Mouse (Mus musculus): ENCODE measurements at regions not wholly inside any gene's neighbourhood (a gene's known extent, or its start where the extent isn't known, plus 50 kb on each side); places are given as distances from the start of the nearest gene placed in this dataset.

DNA sequence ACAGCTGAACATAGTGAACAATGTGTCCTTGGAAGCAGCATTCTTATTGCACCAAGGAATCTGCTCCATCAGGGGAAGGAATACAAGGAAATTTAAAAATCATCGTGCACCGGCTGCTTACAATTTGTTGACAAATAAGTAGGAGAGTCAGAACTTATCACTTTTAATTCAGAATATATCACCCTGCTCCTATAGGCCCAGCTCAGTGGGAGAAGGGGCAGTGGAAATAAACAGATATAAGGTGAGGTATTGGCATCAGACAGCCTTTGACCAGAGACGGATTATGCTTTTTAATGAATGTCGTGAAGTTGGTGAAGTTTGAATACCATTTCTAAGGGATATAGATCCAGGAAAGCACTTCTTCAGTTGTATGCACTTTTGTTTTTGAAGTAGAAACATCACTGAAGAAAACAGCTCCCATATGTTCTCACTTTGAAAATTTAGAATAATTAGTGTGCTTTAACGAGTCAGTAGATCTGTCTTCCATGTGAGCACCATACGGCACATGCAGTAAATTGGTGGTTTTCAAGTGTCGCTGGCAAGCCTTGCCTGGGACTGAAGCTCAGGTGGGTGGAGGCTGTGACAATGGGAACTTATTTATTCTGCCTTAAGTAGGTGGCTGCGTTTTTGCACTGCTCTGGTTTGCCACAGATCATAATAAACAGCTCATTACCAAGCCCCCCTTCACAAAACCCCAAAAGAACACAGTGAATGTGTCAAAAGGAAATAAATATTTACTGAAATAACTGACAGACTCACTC is 176.1 kb upstream of the Clnk start:
- H3K27me3 ChIP-seq (ENCODE audit: control insufficient read depth, insufficient read depth, low read length, poor library complexity, severe bottlenecking), result no peaks in the 10 kb centered on the region
- H3K9ac ChIP-seq (ENCODE audit: low read depth, poor library complexity, severe bottlenecking), result no peak overlapping the region
- H3K27ac ChIP-seq (ENCODE audit: insufficient read depth, low read length), result no peak overlapping the region
- TF ChIP-seq EP300 (IDR thresholded peaks at IDR 0.05; ENCODE audit: insufficient read depth, low read depth, low read length) (no peak), POLR2A (IDR thresholded peaks at IDR 0.05; ENCODE audit: insufficient read depth, low read length) (no peak), CTCF (IDR thresholded peaks at IDR 0.05; ENCODE audit: low read depth, low read length) (no peak)
- H3K4me1 ChIP-seq (ENCODE audit: control insufficient read depth, insufficient read depth, low read length), result no peaks in the 10 kb centered on the region
- H3K9me3 ChIP-seq (replicated peaks; ENCODE audit: control insufficient read depth, insufficient read depth, low read length, poor library complexity, severe bottlenecking), result no peaks in the 10 kb centered on the region
- no peaks in the 10 kb centered on the region for H3K36me3 ChIP-seq (ENCODE audit: control insufficient read depth, insufficient read depth, low read length, poor library complexity, severe bottlenecking)
- no peak overlapping the region for H3K4me3 ChIP-seq (ENCODE audit: low read depth, low read length)

- no peaks in the 10 kb centered on the region for H3K4me1 ChIP-seq (ENCODE audit: control insufficient read depth, insufficient read depth, low read length)
- TF ChIP-seq POLR2A (IDR thresholded peaks at IDR 0.05; ENCODE audit: insufficient read depth, low read length), result no peak
- no peak for TF ChIP-seq CTCF (IDR thresholded peaks at IDR 0.05; ENCODE audit: low read depth, low read length)
- no peak for TF ChIP-seq EP300 (IDR thresholded peaks at IDR 0.05; ENCODE audit: insufficient read depth, low read depth, low read length)
- no peaks in the 10 kb centered on the region for H3K9me3 ChIP-seq (replicated peaks; ENCODE audit: control insufficient read depth, insufficient read depth, low read length, poor library complexity, severe bottlenecking)
- no peak overlapping the region for H3K27ac ChIP-seq (ENCODE audit: insufficient read depth, low read length)
- no peaks in the 10 kb centered on the region for H3K27me3 ChIP-seq (ENCODE audit: control insufficient read depth, insufficient read depth, low read length, poor library complexity, severe bottlenecking)
- no peaks in the 10 kb centered on the region for H3K36me3 ChIP-seq (ENCODE audit: control insufficient read depth, insufficient read depth, low read length, poor library complexity, severe bottlenecking)
- no peak overlapping the region for H3K9ac ChIP-seq (ENCODE audit: low read depth, poor library complexity, severe bottlenecking)
- no peak overlapping the region for H3K4me3 ChIP-seq (ENCODE audit: low read depth, low read length)
Measured at GRCm38 (mm10) chr5:39050512-39050911, 173.9 kb upstream of the Clnk start.

- TF ChIP-seq CTCF (IDR thresholded peaks at IDR 0.05; ENCODE audit: low read depth, low read length) (no peak), EP300 (IDR thresholded peaks at IDR 0.05; ENCODE audit: insufficient read depth, low read depth, low read length) (no peak), POLR2A (IDR thresholded peaks at IDR 0.05; ENCODE audit: insufficient read depth, low read length) (no peak)
- no peaks in the 10 kb centered on the region for H3K27me3 ChIP-seq (ENCODE audit: control insufficient read depth, insufficient read depth, low read length, poor library complexity, severe bottlenecking)
- no peak overlapping the region for H3K9ac ChIP-seq (ENCODE audit: low read depth, poor library complexity, severe bottlenecking)
- H3K36me3 ChIP-seq (ENCODE audit: control insufficient read depth, insufficient read depth, low read length, poor library complexity, severe bottlenecking), result no peaks in the 10 kb centered on the region
- no peaks in the 10 kb centered on the region for H3K4me1 ChIP-seq (ENCODE audit: control insufficient read depth, insufficient read depth, low read length)
- no peak overlapping the region for H3K27ac ChIP-seq (ENCODE audit: insufficient read depth, low read length)
- H3K9me3 ChIP-seq (replicated peaks; ENCODE audit: control insufficient read depth, insufficient read depth, low read length, poor library complexity, severe bottlenecking), result no peaks in the 10 kb centered on the region
- no peak overlapping the region for H3K4me3 ChIP-seq (ENCODE audit: low read depth, low read length)
Measured at GRCm38 (mm10) chr5:39049141-39049540, 172.5 kb upstream of the Clnk start.

- H3K27ac ChIP-seq (ENCODE audit: insufficient read depth, low read length), result no peak overlapping the region
- no peak for TF ChIP-seq EP300 (IDR thresholded peaks at IDR 0.05; ENCODE audit: insufficient read depth, low read depth, low read length)
- no peak for TF ChIP-seq CTCF (IDR thresholded peaks at IDR 0.05; ENCODE audit: low read depth, low read length)
- TF ChIP-seq POLR2A (IDR thresholded peaks at IDR 0.05; ENCODE audit: insufficient read depth, low read length), result no peak
- no peaks in the 10 kb centered on the region for H3K4me1 ChIP-seq (ENCODE audit: control insufficient read depth, insufficient read depth, low read length)
- H3K36me3 ChIP-seq (ENCODE audit: control insufficient read depth, insufficient read depth, low read length, poor library complexity, severe bottlenecking), result no peaks in the 10 kb centered on the region
- no peaks in the 10 kb centered on the region; the same call in 1 of the 2 replicates for H3K27me3 ChIP-seq (ENCODE audit: control insufficient read depth, insufficient read depth, low read length, poor library complexity, severe bottlenecking)
- no peak overlapping the region for H3K9ac ChIP-seq (ENCODE audit: low read depth, poor library complexity, severe bottlenecking)
- H3K4me3 ChIP-seq (ENCODE audit: low read depth, low read length), result no peak overlapping the region
- no peaks in the 10 kb centered on the region for H3K9me3 ChIP-seq (replicated peaks; ENCODE audit: control insufficient read depth, insufficient read depth, low read length, poor library complexity, severe bottlenecking)
Measured at GRCm38 (mm10) chr5:39040467-39040866, 163.9 kb upstream of the Clnk start.

- Histone ChIP-seq H3K4me1 (ENCODE audit: control insufficient read depth, insufficient read depth, low read length) (no peaks in the 10 kb centered on the region), H3K36me3 (ENCODE audit: control insufficient read depth, insufficient read depth, low read length, poor library complexity, severe bottlenecking) (no peaks in the 10 kb centered on the region), H3K4me3 (ENCODE audit: low read depth, low read length) (no peak overlapping the region), H3K9ac (ENCODE audit: low read depth, poor library complexity, severe bottlenecking) (no peak overlapping the region), H3K27ac (ENCODE audit: insufficient read depth, low read length) (no peak overlapping the region), H3K9me3 (replicated peaks; ENCODE audit: control insufficient read depth, insufficient read depth, low read length, poor library complexity, severe bottlenecking) (no peaks in the 10 kb centered on the region; the same call in 1 of the 2 replicates), H3K27me3 (ENCODE audit: control insufficient read depth, insufficient read depth, low read length, poor library complexity, severe bottlenecking) (no peaks in the 10 kb centered on the region)
- no peak for TF ChIP-seq CTCF (IDR thresholded peaks at IDR 0.05; ENCODE audit: low read depth, low read length)
- no peak for TF ChIP-seq EP300 (IDR thresholded peaks at IDR 0.05; ENCODE audit: insufficient read depth, low read depth, low read length)
- TF ChIP-seq POLR2A (IDR thresholded peaks at IDR 0.05; ENCODE audit: insufficient read depth, low read length), result no peak
Measured at GRCm38 (mm10) chr5:39023241-39023640, 146.6 kb upstream of the Clnk start.

DNA sequence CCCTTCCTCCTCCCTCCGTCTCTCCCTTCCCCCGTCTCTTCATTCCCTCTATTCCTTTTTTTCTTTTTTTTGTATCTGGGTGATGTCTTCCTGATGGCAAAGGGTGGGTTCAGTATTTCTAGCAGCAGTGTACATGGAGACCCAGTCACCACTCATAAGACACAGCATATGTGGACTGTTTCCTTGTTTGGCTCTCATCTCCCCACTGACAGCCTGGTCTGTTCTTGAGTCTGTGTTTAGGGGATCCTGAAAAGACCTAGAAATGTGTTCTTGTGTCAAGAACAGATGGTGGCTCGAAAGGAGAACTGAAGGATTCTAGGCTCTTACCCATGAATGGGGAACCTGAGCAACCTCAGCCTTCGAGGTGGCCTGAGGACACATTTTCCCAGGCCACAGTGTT is 124.0 kb upstream of the Clnk start:
- H3K9ac ChIP-seq (ENCODE audit: low read depth, poor library complexity, severe bottlenecking), result no peak overlapping the region
- TF ChIP-seq CTCF (IDR thresholded peaks at IDR 0.05; ENCODE audit: low read depth, low read length), result no peak
- no peak for TF ChIP-seq POLR2A (IDR thresholded peaks at IDR 0.05; ENCODE audit: insufficient read depth, low read length)
- no peak for TF ChIP-seq EP300 (IDR thresholded peaks at IDR 0.05; ENCODE audit: insufficient read depth, low read depth, low read length)
- no peaks in the 10 kb centered on the region for H3K36me3 ChIP-seq (ENCODE audit: control insufficient read depth, insufficient read depth, low read length, poor library complexity, severe bottlenecking)
- H3K27me3 ChIP-seq (ENCODE audit: control insufficient read depth, insufficient read depth, low read length, poor library complexity, severe bottlenecking), result no peaks in the 10 kb centered on the region
- no peak overlapping the region for H3K4me3 ChIP-seq (ENCODE audit: low read depth, low read length)
- H3K9me3 ChIP-seq (replicated peaks; ENCODE audit: control insufficient read depth, insufficient read depth, low read length, poor library complexity, severe bottlenecking), result no peaks in the 10 kb centered on the region
- H3K27ac ChIP-seq (ENCODE audit: insufficient read depth, low read length), result no peak overlapping the region
- no peaks in the 10 kb centered on the region for H3K4me1 ChIP-seq (ENCODE audit: control insufficient read depth, insufficient read depth, low read length)

Measured in ES-Bruce4 (cell line).